Mouse (Mus musculus) brain, embryonic 14.5 days (tissue): ENCODE results near the gene Rnf123.

ENCODE experiments used
- CTCF ChIP-seq: fragments of 200-500 bp; IDR thresholded peaks from 2 replicates; pipeline ENCODE4 v1.5.1; 2012; ENCODE audit warnings: inconsistent platforms, mild to moderate bottlenecking, moderate library complexity, borderline replicate concordance; ENCODE audit not compliant: insufficient read depth, insufficient read length; ENCODE audit errors: extremely low read depth
- POLR2A ChIP-seq: fragments of 200-500 bp; IDR thresholded peaks from 2 replicates; pipeline ENCODE4 v1.6.1; 2012; ENCODE audit warnings: mild to moderate bottlenecking, inconsistent platforms, borderline replicate concordance; ENCODE audit not compliant: poor library complexity, insufficient read depth, insufficient read length, severe bottlenecking; ENCODE audit errors: extremely low read depth

- TF ChIP-seq POLR2A (no peak), CTCF (no peak)
These were observed 16.5 kb upstream of the Rnf123 start for GRCm38 (mm10) chr9:108099619-108100018.
